Mouse (Mus musculus): Measurements from ENCODE around the gene Itgam. TPM values are rescaled to one million over a fixed set of nuclear protein-coding genes. Genes with fewer than 3 reads are reported as not detected.

The Itgam gene
- polyA plus RNA-seq, 1 experiment from 2014 or later: 1.1 TPM

DNA sequence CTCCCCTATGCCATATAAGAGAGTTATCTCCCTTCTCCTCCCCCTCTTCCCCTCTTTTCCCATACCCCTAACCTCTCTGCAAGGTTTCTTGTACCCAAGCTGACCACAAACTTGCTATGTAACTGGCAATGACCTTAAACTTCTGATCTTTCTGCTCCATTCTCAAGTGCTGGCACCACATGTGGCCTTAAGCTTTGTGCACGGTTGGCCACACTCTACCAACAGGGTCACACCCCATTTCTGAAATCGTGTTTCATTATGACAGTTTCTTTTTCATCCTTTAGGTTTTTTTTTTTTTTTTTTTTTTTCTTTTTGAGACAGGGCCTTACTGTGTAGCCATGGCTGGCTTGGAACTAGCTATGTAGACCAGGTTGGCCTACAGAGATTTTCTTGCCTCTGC lies 7.4 kb downstream of the Itgam start:
- H3K9ac ChIP-seq (replicated peaks; ENCODE audit: low read depth, low read length): no peak overlapping the region
- H3K4me2 ChIP-seq (ENCODE audit: low read length): no peak overlapping the region
- H3K9me3 ChIP-seq (ENCODE audit: control insufficient read depth, low read length): no peaks in the 10 kb centered on the region
- 85% methylated on average over 2 of the region's 2 CpGs for WGBS
- no peak overlapping the region for H3K27ac ChIP-seq (ENCODE audit: low read length)
- no peak overlapping the region for H3K4me3 ChIP-seq (replicated peaks; ENCODE audit: low read length)
- no peak for ATAC-seq
- no peaks in the 10 kb centered on the region for H3K27me3 ChIP-seq (replicated peaks; ENCODE audit: control insufficient read depth, insufficient read depth, low read length)
- H3K4me1 ChIP-seq (replicated peaks; ENCODE audit: control insufficient read depth, insufficient read depth, low read length): no peaks in the 10 kb centered on the region
- no peaks in the 10 kb centered on the region for H3K36me3 ChIP-seq (ENCODE audit: control insufficient read depth, insufficient read depth)

DNA sequence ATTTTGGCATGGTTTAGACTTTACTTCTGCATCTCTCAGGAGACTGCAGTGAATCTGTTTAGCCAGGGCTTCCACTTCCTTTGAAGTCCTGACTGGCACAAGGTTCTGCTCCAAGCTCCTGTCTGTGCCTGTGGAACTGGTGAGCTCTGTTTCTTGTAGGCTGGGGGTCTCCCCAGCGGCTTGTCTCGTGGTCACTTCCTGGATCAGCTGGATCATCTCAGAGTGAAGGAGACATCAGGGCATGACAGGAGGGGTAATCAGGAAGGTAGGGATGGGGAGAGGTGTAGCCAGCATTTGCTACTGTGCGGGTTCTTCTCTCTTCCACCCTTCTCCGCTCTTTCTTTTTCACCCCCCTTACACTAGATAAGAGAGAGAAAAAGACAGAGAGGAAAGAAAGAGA lies 9.4 kb downstream of the Itgam start:
- no peaks in the 10 kb centered on the region for H3K27me3 ChIP-seq (replicated peaks; ENCODE audit: control insufficient read depth, insufficient read depth, low read length)
- no peak overlapping the region for H3K9ac ChIP-seq (replicated peaks; ENCODE audit: low read depth, low read length)
- no peaks in the 10 kb centered on the region for H3K9me3 ChIP-seq (ENCODE audit: control insufficient read depth, low read length)
- no peaks in the 10 kb centered on the region for H3K4me1 ChIP-seq (replicated peaks; ENCODE audit: control insufficient read depth, insufficient read depth, low read length)
- H3K4me3 ChIP-seq (replicated peaks; ENCODE audit: low read length): no peak overlapping the region
- H3K4me2 ChIP-seq (ENCODE audit: low read length): no peak overlapping the region
- no peak overlapping the region for H3K27ac ChIP-seq (ENCODE audit: low read length)
- no peak for ATAC-seq
- no peaks in the 10 kb centered on the region for H3K36me3 ChIP-seq (ENCODE audit: control insufficient read depth, insufficient read depth)
- 85% methylated on average over 4 of the region's 4 CpGs for WGBS

DNA sequence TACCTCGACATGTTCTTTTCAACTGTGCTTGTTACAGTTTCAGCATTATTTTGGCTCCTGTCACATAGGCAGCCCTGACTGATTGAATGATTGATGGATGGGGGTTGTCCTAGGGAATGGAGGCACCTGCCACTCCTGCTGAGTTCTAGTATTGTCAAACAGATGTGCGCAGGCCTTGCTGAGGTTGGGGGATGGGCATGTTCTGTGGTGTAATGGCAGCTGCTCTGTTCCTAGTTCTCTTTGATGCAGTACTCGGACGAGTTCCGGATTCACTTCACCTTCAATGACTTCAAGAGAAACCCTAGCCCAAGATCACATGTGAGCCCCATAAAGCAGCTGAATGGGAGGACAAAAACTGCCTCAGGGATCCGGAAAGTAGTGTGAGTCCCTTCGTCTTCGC lies 17.6 kb downstream of the Itgam start:
- no peaks in the 10 kb centered on the region for H3K27me3 ChIP-seq (replicated peaks; ENCODE audit: control insufficient read depth, insufficient read depth, low read length)
- H3K36me3 ChIP-seq (ENCODE audit: control insufficient read depth, insufficient read depth): no peaks in the 10 kb centered on the region
- no peak overlapping the region for H3K27ac ChIP-seq (ENCODE audit: low read length)
- no peaks in the 10 kb centered on the region for H3K4me1 ChIP-seq (replicated peaks; ENCODE audit: control insufficient read depth, insufficient read depth, low read length)
- H3K4me2 ChIP-seq (ENCODE audit: low read length): no peak overlapping the region
- no peak overlapping the region for H3K9ac ChIP-seq (replicated peaks; ENCODE audit: low read depth, low read length)
- 84% methylated on average over 8 of the region's 8 CpGs for WGBS
- H3K9me3 ChIP-seq (ENCODE audit: control insufficient read depth, low read length): no peaks in the 10 kb centered on the region
- ATAC-seq: no peak
- no peak overlapping the region for H3K4me3 ChIP-seq (replicated peaks; ENCODE audit: low read length)

DNA sequence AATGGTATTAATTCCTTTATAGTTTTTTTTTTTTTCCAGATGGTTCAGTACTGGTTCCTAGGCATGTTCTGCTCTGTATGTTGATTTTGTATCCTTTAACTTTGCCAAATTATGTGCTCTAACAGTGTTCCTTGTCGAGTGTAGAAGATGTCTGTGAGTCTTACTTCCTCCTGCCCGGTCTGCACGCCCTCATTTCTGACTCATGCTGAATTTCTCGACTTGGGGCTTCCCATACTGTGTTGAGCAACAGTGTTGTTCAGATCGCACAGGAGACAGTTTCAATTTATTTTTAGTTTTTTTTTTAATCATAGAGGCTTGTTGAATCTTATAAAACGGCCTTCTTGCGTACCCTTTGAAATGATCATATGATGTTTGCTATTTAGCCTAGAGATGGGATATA lies 26.7 kb downstream of the Itgam start:
- Histone ChIP-seq H3K4me2 (ENCODE audit: low read length) (no peak overlapping the region), H3K27me3 (replicated peaks; ENCODE audit: control insufficient read depth, insufficient read depth, low read length) (no peaks in the 10 kb centered on the region), H3K9me3 (ENCODE audit: control insufficient read depth, low read length) (no peaks in the 10 kb centered on the region), H3K36me3 (ENCODE audit: control insufficient read depth, insufficient read depth) (no peaks in the 10 kb centered on the region), H3K9ac (replicated peaks; ENCODE audit: low read depth, low read length) (no peak overlapping the region), H3K4me1 (replicated peaks; ENCODE audit: control insufficient read depth, insufficient read depth, low read length) (no peaks in the 10 kb centered on the region), H3K27ac (ENCODE audit: low read length) (no peak overlapping the region), H3K4me3 (replicated peaks; ENCODE audit: low read length) (no peak overlapping the region)
- no peak for ATAC-seq
- 87% methylated on average over 7 of the region's 7 CpGs for WGBS

DNA sequence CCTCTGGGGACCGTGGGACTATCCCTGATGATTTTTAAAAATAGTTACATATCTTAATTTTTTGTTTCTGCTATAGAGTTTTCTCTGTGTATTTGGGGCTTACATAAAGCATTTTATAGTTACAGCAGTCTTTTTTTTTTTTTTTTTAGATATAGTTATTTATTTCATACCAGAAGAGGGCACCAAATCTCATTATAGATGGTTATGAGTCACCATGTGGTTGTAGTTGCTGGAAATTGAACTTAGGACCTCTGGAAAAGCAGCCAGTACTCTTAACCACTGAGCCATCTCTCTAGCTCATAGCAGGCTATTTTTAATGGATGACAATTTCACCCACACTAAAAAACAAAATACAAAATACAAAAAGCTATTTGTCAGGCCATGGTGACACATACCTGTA lies 35.7 kb downstream of the Itgam start:
- H3K4me2 ChIP-seq (ENCODE audit: low read length): no peak overlapping the region
- no peaks in the 10 kb centered on the region for H3K36me3 ChIP-seq (ENCODE audit: control insufficient read depth, insufficient read depth)
- WGBS: 79% methylated on average over 1 of the region's 1 CpGs
- no peak overlapping the region for H3K27ac ChIP-seq (ENCODE audit: low read length)
- H3K27me3 ChIP-seq (replicated peaks; ENCODE audit: control insufficient read depth, insufficient read depth, low read length): no peaks in the 10 kb centered on the region
- H3K9me3 ChIP-seq (ENCODE audit: control insufficient read depth, low read length): no peaks in the 10 kb centered on the region
- no peaks in the 10 kb centered on the region for H3K4me1 ChIP-seq (replicated peaks; ENCODE audit: control insufficient read depth, insufficient read depth, low read length)
- no peak overlapping the region for H3K4me3 ChIP-seq (replicated peaks; ENCODE audit: low read length)
- ATAC-seq: no peak
- H3K9ac ChIP-seq (replicated peaks; ENCODE audit: low read depth, low read length): no peak overlapping the region

DNA sequence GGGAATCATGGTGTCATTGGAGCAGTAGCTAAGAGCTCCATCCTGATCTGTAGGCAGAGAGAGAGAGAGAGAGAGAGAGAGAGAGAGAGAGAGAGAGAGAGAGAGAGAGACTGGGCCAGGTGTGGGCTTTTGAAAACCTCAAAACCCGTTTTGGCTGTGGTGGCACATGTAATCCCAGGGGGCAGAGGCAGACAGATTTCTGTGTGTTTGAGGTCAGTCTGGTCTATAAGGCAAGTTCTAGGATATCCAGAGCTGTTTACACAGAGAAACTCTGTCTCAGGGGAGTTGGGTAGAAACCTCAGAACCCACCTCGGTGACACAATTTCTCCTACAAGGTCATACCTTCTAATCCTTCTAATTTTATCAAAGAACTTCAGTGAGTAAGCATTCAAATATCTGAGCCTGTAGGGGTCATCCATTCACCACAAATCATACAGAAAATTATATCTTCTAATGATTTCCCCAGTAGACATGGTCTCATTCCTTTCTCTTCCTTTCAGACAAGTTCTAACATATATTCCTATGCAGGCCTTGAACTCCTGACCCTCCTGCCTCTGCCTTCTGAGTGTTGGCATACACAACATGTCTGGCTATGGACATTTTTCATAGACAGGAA lies 38.4 kb downstream of the Itgam start:
- H3K4me1 ChIP-seq (replicated peaks; ENCODE audit: control insufficient read depth, insufficient read depth, low read length): 0 out of 2 replicates have a peak, but pooled peaks cover 2% of the 10 kb centered on the region
- WGBS: 77% methylated on average over 2 of the region's 2 CpGs
- ATAC-seq: no peak
- H3K27ac ChIP-seq (ENCODE audit: low read length): no peak overlapping the region
- H3K4me3 ChIP-seq (replicated peaks; ENCODE audit: low read length): no peak overlapping the region
- H3K36me3 ChIP-seq (ENCODE audit: control insufficient read depth, insufficient read depth): no peaks in the 10 kb centered on the region
- no peak overlapping the region for H3K4me2 ChIP-seq (ENCODE audit: low read length)
- H3K27me3 ChIP-seq (replicated peaks; ENCODE audit: control insufficient read depth, insufficient read depth, low read length): no peaks in the 10 kb centered on the region
- no peak overlapping the region for H3K9ac ChIP-seq (replicated peaks; ENCODE audit: low read depth, low read length)
- H3K9me3 ChIP-seq (ENCODE audit: control insufficient read depth, low read length): no peaks in the 10 kb centered on the region

DNA sequence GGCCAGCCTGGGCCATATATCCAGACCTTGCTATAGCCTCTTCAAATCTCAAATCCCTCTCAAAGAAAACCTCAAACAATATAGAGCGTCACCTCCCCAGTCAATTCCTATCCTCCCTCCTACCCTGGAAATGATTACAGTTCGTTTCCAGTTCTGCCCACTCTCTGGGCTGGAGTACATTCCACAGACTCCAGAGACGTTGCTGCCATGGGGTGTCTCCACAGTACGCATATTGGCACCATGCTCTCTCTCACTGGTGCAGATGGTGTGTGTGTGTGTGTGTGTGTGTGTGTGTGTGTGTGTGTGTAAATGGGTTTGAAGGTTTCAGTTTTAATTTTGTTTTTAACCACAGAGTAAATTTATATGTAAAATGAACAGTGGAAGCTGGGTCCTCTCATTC lies 42.8 kb downstream of the Itgam start:
- 54% methylated on average over 4 of the region's 4 CpGs for WGBS

DNA sequence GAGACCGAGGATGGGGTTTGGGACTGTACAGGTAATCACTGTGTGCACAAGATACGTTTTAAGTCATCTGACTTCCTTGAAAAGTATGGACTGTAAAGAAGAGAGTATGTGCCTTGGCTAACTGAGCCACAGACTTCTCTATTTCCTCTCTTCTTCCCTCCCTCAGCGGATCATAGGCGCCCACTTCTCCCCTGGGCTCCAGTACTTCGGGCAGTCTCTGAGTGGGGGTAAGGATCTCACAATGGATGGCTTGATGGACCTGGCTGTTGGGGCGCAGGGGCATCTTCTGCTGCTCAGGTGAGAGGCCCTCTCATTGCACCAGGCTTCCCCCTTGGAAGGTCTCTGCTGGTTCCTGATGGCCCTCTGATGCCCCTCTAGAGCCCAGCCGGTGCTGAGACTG lies 45.0 kb downstream of the Itgam start:
- H3K9ac ChIP-seq (replicated peaks; ENCODE audit: low read depth, low read length): no peak overlapping the region
- no peak overlapping the region for H3K4me3 ChIP-seq (replicated peaks; ENCODE audit: low read length)
- no peaks in the 10 kb centered on the region for H3K9me3 ChIP-seq (ENCODE audit: control insufficient read depth, low read length)
- H3K4me1 ChIP-seq (replicated peaks; ENCODE audit: control insufficient read depth, insufficient read depth, low read length): 0 out of 2 replicates have a peak, but pooled peaks cover 2% of the 10 kb centered on the region
- no peak overlapping the region for H3K27ac ChIP-seq (ENCODE audit: low read length)
- no peak for ATAC-seq
- H3K4me2 ChIP-seq (ENCODE audit: low read length): no peak overlapping the region
- no peaks in the 10 kb centered on the region for H3K27me3 ChIP-seq (replicated peaks; ENCODE audit: control insufficient read depth, insufficient read depth, low read length)
- 94% methylated on average over 7 of the region's 7 CpGs for WGBS
- no peaks in the 10 kb centered on the region for H3K36me3 ChIP-seq (ENCODE audit: control insufficient read depth, insufficient read depth)

More for the DNA sequence above, 42.8 kb downstream of the Itgam start:
- Histone ChIP-seq H3K36me3 (ENCODE audit: control insufficient read depth, insufficient read depth) (no peaks in the 10 kb centered on the region), H3K9ac (replicated peaks; ENCODE audit: low read depth, low read length) (no peak overlapping the region), H3K9me3 (ENCODE audit: control insufficient read depth, low read length) (no peaks in the 10 kb centered on the region), H3K27me3 (replicated peaks; ENCODE audit: control insufficient read depth, insufficient read depth, low read length) (no peaks in the 10 kb centered on the region), H3K4me1 (replicated peaks; ENCODE audit: control insufficient read depth, insufficient read depth, low read length) (0 out of 2 replicates have a peak, but pooled peaks cover 2% of the 10 kb centered on the region), H3K27ac (ENCODE audit: low read length) (no peak overlapping the region), H3K4me2 (ENCODE audit: low read length) (no peak overlapping the region), H3K4me3 (replicated peaks; ENCODE audit: low read length) (no peak overlapping the region)
- ATAC-seq: no peak

DNA sequence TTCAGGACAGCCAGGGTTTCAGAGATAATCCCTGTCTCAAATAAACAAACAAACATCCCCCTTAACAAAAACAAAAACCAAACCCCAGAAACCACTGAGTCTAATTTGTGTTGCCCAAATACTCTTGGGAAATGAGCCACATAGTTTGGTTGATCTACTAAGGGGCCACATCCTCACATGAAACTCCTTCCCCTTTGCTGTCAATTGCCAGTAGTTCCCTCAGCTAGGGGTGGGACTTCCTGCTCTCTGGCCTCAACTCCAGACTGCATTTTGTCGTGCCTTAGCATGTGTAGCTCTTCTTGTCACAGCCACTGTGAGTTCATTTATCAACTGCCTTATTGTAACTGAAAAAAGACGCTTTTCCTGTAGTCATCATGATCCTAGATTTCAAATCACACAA lies 47.9 kb downstream of the Itgam start:
- 77% methylated on average over 2 of the region's 2 CpGs for WGBS
- no peak overlapping the region for H3K9ac ChIP-seq (replicated peaks; ENCODE audit: low read depth, low read length)
- no peak overlapping the region for H3K4me3 ChIP-seq (replicated peaks; ENCODE audit: low read length)
- no peak for ATAC-seq
- H3K4me2 ChIP-seq (ENCODE audit: low read length): no peak overlapping the region
- no peaks in the 10 kb centered on the region for H3K27me3 ChIP-seq (replicated peaks; ENCODE audit: control insufficient read depth, insufficient read depth, low read length)
- no peaks in the 10 kb centered on the region for H3K36me3 ChIP-seq (ENCODE audit: control insufficient read depth, insufficient read depth)
- H3K4me1 ChIP-seq (replicated peaks; ENCODE audit: control insufficient read depth, insufficient read depth, low read length): 0 out of 2 replicates have a peak, but pooled peaks cover under 1% of the 10 kb centered on the region
- no peaks in the 10 kb centered on the region for H3K9me3 ChIP-seq (ENCODE audit: control insufficient read depth, low read length)
- no peak overlapping the region for H3K27ac ChIP-seq (ENCODE audit: low read length)

DNA sequence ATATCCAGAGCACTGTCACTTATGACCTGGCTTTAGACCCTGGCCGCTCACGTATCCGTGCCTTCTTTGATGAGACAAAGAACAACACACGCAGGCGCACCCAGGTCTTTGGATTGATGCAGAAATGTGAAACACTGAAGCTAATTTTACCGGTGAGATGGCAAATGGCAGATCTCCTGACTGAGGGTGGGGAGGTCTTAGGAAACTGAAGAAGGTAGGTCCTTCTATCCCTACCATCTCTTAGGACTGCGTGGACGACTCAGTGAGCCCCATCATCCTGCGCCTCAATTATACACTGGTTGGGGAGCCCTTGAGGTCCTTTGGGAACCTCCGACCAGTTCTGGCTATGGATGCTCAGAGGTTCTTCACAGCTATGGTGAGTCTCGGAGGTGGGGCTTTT lies 49.7 kb downstream of the Itgam start:
- no peak overlapping the region for H3K27ac ChIP-seq (ENCODE audit: low read length)
- H3K4me3 ChIP-seq (replicated peaks; ENCODE audit: low read length): no peak overlapping the region
- 89% methylated on average over 11 of the region's 11 CpGs for WGBS
- no peaks in the 10 kb centered on the region for H3K36me3 ChIP-seq (ENCODE audit: control insufficient read depth, insufficient read depth)
- ATAC-seq: no peak
- no peaks in the 10 kb centered on the region for H3K27me3 ChIP-seq (replicated peaks; ENCODE audit: control insufficient read depth, insufficient read depth, low read length)
- H3K9me3 ChIP-seq (ENCODE audit: control insufficient read depth, low read length): no peaks in the 10 kb centered on the region
- H3K4me2 ChIP-seq (ENCODE audit: low read length): no peak overlapping the region
- no peaks in the 10 kb centered on the region for H3K4me1 ChIP-seq (replicated peaks; ENCODE audit: control insufficient read depth, insufficient read depth, low read length)
- no peak overlapping the region for H3K9ac ChIP-seq (replicated peaks; ENCODE audit: low read depth, low read length)
